Mouse (Mus musculus) 416B (cell line): ENCODE measurements around the gene Glis2.

Experiments used
- DNase-seq: peaks from one replicate; pipeline ENCODE4 v3.0.0; 2011; ENCODE audit warnings: low read depth

Glis2 gene

GRCm38 (mm10) chr16:4604293-4604837 lies 9.9 kb downstream of the Glis2 start:
- DNase-seq: no peak

- no peak for DNase-seq
These were observed 11.1 kb downstream of the Glis2 start for GRCm38 (mm10) chr16:4605514-4606131.

GRCm38 (mm10) chr16:4606431-4607084 lies 12.0 kb downstream of the Glis2 start:
- DNase-seq: peak; percentile 61

GRCm38 (mm10) chr16:4607818-4608531 lies 13.5 kb downstream of the Glis2 start:
- peak; percentile 85 for DNase-seq

- no peak for DNase-seq
These were observed 14.1 kb downstream of the Glis2 start for GRCm38 (mm10) chr16:4608532-4609059.

GRCm38 (mm10) chr16:4611193-4611592 lies 16.7 kb downstream of the Glis2 start:
- no peak for DNase-seq

- no peak for DNase-seq
These were observed 17.2 kb downstream of the Glis2 start for GRCm38 (mm10) chr16:4611676-4612075.

- DNase-seq: no peak
These were observed 19.2 kb downstream of the Glis2 start for GRCm38 (mm10) chr16:4613736-4614135.

- DNase-seq: no peak
These were observed 20.1 kb downstream of the Glis2 start for GRCm38 (mm10) chr16:4614639-4615038.

GRCm38 (mm10) chr16:4615297-4615696 lies 20.8 kb downstream of the Glis2 start:
- no peak for DNase-seq

GRCm38 (mm10) chr16:4616829-4617228 lies 22.3 kb downstream of the Glis2 start:
- DNase-seq: peak; percentile 45

- DNase-seq: no peak
These were observed 29.6 kb downstream of the Glis2 start for GRCm38 (mm10) chr16:4624074-4624473.

GRCm38 (mm10) chr16:4624481-4625110 lies 30.1 kb downstream of the Glis2 start, which contains the start of gene Pam16:
Gene Pam16 (minus strand): TSS chr16:4624988.
- DNase-seq: peak; percentile 89

- no peak for DNase-seq
These were observed 32.6 kb downstream of the Glis2 start for GRCm38 (mm10) chr16:4627105-4627504.

- no peak for DNase-seq
These were observed 34.4 kb downstream of the Glis2 start for GRCm38 (mm10) chr16:4628898-4629419.

- DNase-seq: peak; percentile 60
These were observed 35.4 kb downstream of the Glis2 start for GRCm38 (mm10) chr16:4629950-4630349.

- no peak for DNase-seq
These were observed 37.5 kb downstream of the Glis2 start for GRCm38 (mm10) chr16:4632050-4632449.

- no peak for DNase-seq
These were observed 39.1 kb downstream of the Glis2 start for GRCm38 (mm10) chr16:4633661-4634060.

GRCm38 (mm10) chr16:4634681-4635080 lies 40.2 kb downstream of the Glis2 start:
- DNase-seq: no peak

- DNase-seq: no peak
These were observed 41.2 kb downstream of the Glis2 start for GRCm38 (mm10) chr16:4635760-4636159.

GRCm38 (mm10) chr16:4638891-4639390 lies 44.4 kb downstream of the Glis2 start:
- DNase-seq: no peak

- DNase-seq: peak; percentile 51
These were observed 45.3 kb downstream of the Glis2 start, which contains the start of the genes Vasn and Dnaja3 for GRCm38 (mm10) chr16:4639831-4640237. Gene Vasn (plus strand): TSS chr16:4639941. Gene Dnaja3 (plus strand): TSS chr16:4639989.
